Mouse (Mus musculus) cerebellum, postnatal 4 days (tissue): ENCODE data around the gene Rnf214.

ENCODE experiments used
- DNase-seq, 2 experiments: peaks; one replicate each; pipeline ENCODE4 v3.0.0; 2022; ENCODE audit warnings: low spot score in 2 of 2, mixed read lengths in 1 of 2

Gene Rnf214

DNA sequence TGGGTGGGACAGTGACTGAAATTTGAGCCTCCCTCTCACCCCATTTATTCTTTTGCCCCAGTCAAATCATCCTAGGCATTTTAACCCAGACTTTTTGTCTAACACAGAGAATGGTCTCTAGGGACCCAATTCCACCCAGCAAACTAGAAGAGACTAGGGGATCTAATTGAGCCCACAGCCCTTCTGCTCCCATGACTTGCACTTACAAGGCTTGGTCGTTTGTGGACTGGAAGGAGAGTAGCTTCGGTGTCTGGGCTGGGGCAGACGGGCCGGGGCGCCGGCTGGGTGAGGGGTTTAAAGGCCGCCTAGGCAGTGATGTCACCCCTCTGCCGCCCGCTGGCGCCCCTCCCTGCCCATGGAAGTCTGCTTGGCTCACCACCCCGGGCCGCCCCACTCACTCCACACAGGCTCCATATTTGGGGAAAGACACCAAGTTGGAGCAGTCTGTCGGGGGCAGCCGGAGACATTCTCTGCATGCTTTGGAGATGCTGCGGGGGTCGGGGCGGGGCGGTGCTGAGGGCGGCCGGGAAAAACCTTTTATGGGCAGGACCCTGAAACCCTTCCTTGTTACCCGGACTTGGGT lies 29.0 kb upstream of the Rnf214 start, which contains the start of gene Tagln:
Gene Tagln, minus strand, starts transcription at position 431 of the 583 bp plus-strand sequence.
- DNase-seq: no peak

DNA sequence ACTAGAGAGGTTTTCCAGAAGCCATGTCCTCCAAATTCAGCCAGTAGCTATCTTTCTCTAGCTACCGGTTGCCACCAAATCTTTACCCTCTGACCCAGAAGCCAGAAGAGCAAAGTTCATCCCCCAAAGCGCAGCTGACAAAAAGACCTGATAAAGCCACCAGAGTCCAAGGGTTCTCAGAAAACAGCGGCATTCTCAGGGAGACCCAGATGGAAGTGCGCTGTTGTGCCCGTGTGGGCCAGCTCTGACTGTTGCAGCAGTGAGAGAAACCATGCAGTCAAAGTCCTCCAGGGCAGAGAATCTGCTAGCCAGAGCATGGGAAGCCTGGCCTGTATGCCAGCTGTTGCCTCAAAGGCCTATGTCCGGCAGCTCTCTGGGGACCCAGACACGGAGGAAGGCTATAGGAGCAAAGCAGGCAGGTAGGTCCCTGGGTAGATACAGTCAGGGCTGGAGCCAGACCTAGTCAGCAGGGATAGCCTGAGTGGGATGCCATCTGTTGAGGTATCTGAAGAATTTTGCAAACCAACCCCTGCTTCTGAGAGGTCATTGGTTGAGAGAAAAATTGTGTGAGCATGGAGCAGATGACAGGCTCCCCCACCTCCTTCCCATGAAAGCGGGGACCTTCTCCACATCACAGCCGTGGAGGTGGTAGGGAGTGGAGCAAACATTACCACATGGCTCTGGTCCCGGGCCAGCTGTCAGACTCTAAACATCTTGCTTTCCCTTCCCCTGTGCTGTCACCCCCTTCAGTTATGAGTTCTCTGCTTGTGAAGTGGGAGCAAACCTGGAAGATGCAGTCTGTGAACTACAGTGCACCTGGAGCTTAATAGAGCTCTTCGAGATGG lies 26.1 kb upstream of the Rnf214 start:
- no peak for DNase-seq

DNA sequence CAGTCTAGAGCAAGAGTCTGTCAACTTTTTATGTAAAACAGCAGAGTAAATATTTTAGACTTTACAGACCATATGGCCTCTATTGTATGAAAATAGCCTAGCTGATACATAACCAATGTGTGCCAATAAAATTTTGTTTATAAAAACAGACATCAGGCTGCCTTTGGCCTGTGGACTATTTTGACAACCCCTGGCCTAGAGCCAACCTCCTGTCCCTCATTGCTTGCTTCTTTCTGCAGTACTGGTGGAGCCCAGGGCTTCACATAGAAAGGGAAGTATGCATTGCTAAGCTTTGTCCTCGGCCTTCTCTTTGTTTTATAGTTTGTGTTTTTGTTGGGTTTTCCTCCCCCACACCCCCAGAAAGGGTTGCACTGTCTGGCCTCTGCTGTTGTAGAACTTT lies 25.2 kb upstream of the Rnf214 start:
- DNase-seq: no peak

DNA sequence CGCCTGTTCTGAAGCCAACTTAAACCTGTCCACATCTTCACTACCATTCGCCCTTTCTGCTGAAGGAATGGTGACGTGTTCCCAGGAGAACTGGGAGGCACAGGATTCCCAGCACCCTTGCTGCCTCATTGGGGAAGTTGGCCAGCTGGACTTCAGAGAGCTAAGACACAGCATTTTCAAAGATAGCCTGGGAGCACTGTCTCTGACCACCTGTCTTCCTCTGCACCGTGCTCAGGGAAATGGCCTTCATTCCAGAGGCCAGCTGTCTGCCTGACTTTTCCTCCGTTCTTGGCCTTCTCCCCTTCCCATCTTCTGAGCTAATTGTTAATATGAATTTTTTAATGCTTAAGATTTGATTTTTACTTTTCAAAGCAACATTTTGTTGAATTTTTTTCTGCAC lies 22.6 kb upstream of the Rnf214 start:
- no peak for DNase-seq

DNA sequence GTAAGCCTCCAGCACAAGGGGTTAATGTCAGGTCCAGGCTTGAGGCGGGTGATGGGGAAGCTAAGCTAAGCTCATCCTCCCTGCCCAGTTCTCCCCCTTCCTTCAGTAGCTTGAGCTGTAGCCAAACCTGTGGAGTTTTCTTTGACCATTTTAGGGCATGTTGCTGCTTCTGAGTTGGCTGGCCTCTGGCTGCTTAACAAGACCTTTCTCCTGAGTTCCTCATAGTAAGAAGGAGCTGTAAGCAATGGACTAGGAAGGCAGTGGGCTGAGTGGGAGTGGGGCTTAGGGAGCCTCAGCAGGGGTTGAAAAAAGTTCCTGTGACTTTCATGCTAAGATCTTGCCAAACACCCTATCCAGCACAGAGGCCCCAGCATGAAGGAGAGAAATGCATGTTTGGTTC lies 13.2 kb upstream of the Rnf214 start:
- DNase-seq: no peak

DNA sequence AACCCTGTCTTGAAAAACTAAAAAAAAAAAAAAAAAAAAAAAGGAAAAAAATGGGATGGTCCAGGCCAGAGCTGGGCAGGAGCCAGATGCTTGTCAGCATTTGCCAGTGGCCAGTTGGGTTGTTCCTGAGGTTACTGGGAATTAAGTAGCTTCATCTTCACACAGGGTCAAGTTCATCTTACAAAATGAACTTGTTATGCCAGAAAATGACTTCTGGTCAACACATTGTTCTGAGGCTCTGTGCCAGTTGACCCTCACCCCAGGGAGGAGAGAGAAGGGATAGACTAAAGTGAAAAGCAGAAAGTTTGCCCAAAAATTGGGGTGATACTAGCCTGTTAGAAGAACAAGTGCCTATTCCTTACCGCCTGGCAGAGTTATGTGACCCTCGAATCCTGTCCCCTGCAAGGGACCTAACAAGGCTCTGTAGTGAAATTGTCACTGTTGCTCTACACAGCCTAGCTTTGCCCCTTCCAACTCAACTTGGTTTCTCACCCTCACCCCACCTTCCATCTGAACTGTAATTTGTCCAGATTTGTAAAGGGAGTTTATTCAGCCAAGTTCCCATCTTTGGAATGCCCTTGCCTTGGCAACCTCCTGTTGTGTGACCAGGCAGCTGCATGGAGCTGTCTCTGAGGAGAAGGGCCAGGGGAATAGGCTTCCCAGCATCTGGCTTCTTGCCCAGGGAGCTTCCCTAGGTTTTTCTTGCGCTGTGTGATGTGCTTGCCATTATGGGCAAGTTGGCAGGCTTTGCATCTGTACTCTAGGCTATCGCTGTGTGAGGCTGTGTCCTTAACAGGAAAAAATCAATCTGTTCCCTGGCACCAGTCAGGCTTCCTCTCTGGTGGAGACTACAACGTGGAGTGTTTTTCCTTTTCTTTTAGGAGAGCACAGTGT lies 10.6 kb upstream of the Rnf214 start:
- DNase-seq: peak in 1 of 2 experiments; percentile 77

DNA sequence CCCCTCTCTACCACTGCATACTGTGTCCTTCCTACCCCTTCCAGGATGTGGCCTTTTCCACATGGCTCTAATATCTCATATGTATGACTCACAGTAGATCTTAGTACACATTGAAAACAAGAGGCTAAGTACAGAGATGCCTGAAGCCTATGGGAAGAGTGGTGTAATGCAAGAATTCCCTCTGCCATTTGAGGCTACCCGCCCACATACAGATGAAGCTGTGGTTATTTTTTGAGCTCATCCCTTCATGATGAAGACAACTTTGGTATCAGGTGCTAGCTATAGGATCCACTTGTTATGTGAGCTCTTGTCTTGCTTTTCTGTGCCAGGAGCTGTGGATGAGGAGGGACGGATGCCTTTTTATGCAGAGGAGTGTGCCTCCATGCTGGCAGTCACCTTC lies 8.9 kb upstream of the Rnf214 start:
- DNase-seq: no peak

DNA sequence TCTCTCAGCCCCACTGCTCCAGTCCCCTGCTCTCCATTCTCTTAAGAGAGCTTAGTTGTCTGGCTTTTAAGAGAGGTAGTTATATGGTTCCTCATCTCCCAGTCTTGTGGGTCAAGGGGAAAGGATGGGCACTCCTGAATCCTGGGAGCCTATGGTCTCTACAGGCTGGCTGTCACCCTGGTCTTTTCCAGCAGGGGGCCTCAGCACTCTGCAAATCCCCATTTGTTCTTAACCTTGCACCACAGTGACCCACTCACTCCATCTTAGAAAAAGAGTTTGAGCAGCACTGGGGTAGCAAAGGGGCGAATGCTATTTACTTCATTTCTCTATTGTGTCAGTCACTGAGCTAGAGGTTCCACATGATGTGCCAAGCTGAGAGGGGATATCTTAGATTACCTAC lies 5.0 kb upstream of the Rnf214 start:
- DNase-seq: peak in 1 of 2 experiments; percentile 48

DNA sequence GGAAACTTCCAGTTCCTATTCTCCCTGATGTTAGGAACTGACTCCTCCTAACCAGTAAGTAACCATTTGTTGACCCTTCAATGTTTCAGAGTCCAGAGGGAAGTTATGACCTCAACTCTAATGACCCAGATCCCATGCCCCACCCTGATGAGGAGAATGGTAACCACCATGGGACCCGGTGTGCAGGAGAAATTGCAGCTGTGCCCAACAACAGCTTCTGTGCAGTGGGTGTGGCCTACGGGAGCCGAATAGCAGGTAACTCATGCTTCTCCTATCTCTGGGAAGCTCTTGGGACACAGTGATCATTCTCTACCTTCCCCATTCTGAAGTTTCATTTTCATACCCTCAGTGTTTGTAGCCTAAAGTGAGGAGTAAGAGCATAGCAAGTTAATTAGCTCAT lies 4.3 kb upstream of the Rnf214 start:
- no peak for DNase-seq

DNA sequence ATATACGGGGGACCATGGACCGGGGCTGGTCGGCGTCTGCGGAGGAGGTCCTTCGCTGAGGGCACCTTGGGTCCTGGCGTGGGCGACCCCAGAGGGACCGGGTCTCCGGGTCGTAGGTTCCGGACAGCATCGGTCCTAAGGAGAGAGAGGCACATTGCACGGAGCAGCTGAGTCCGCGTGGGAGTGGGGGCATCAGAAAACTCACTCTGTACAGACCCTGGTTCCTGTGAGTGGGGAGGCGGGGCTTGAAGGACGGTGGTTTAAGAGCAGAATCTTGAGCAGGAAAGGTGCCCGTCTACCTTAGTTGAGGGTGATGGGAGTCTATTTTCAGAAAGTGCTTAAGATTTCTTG lies 342 bp upstream of the Rnf214 start:
- DNase-seq: no peak

DNA sequence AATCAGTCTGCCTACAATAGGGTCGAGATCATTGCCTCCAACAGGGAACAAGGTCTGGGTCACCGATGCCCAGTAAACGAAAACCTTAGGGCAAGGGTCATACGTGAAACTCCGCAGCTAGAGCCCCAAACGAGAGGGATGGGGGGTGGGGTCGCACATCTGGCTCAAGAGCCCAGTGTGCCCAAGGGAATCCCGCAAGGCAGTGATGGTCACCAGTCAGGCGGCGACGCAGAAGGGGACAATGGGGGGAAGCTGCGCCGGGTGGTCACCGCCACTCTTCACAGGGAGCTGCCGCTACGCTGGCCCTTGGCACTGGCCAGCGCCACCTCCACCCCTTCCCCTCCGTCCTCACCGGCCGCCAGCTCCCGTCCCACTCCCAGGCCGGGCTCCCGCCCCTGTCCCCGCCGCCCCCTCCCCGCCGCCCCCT lies 887 bp downstream of the Rnf214 start:
- peak; percentile 27 to 43 for DNase-seq

DNA sequence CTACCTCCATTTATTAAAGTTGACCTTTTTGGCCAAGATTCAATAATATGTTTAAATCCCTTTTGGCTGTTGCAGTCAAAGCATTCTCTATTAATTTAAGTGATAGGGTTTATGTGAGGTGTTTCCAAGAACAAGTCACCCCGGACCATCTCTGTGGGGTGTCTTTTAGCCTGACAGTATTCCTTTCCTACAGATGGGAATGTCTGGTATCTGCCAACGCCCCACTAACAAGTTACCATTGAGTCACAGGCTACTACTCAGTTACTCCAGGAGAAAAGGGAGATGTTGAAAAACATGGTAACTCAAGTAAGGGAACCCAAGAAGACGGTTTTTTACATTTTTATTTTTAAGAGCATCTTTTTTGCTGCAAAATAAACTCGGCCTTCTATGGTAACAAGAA lies 1.5 kb downstream of the Rnf214 start:
- no peak for DNase-seq

DNA sequence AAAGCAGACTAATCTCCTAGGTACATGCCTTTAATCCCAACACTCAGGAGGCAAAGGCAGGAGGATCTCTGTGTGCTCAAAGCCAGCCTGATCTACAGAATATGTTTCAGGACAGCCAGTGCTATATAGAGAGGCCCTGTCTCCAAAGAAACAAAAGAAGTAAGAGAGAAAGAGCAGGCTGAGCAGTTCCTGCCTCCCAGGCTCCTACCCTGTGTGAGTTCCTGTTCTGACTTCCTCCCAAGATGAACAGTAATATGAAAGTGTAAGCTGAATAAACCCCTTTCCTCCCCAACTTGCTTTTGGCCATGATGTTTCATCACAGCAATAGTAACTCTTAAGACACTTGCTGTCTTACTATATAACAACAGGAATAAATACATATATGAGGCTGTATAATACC lies 13.0 kb downstream of the Rnf214 start:
- no peak for DNase-seq

DNA sequence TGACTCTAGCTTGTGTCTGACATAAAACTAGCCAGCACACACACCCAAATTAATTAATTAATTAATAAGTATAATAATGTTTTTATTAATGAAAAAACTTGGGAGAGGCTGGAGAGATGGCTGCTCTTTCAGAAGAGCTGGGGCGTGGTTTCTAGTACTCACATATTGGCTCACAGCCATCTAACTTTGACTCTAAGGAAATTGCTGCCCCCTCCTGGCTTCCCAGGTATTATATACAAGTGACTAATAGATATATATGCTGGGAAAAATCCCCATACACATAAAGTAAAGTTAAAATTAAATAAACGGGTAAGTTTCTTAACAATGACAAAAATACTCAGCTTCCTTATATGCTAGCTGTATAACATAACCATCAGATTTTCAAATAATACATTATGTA lies 28.8 kb downstream of the Rnf214 start:
- DNase-seq: no peak

DNA sequence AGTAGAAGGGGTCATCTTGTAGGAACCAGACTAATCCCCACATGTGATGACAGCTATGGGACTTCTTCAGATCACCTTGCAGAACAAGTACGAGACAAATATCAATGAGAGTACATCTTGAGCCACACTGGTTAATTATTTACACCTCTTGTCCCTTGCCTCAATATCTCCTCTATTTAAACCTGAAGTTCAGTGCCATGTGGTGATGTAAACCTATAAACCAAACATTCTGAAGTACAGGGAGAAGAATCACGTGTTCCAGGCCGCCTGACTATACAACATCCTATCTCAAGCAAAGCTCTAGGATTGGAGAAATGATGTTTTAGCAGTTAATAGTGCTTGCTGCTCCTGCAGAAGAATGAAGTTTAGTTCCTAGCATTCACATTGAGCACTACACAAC lies 36.4 kb downstream of the Rnf214 start:
- DNase-seq: no peak

DNA sequence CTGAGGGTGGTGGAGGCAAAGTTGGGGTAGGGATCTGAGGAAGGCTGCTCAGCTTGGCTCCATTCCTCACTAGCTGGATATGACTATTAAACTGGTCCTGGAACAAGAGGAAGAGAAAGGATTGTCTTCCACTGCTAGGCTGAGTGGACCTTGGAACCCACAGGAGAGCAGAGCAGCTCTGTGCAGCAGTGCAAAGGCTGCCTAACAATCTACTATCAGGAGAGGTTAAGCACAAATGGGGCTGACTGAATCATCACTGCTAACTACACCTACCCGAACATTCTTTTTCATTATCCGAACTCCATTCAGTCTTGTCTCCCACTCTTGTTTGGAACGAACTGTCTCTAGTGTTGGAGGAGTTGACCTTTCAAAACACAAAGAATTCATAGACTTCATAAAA lies 37.5 kb downstream of the Rnf214 start:
- DNase-seq: no peak

DNA sequence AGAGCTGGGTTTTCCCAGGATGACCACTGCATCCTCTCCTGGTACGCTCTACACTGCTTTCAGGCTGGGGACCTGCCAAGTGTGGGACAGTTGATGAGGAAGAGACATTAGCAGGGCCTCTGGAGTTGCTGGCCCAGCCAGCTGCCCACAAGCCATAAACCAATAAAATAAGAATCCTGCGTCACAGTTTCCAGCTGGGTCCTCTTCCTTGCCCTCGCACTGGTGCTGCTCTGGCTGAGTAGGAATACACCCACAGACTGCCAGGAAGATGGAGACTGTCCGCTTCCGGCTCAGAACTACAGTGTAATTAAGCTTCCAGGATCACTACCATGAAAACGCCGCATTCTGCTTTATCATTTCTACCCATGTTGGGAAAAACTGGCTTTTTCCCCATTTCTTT lies 44.9 kb downstream of the Rnf214 start:
- no peak for DNase-seq

DNA sequence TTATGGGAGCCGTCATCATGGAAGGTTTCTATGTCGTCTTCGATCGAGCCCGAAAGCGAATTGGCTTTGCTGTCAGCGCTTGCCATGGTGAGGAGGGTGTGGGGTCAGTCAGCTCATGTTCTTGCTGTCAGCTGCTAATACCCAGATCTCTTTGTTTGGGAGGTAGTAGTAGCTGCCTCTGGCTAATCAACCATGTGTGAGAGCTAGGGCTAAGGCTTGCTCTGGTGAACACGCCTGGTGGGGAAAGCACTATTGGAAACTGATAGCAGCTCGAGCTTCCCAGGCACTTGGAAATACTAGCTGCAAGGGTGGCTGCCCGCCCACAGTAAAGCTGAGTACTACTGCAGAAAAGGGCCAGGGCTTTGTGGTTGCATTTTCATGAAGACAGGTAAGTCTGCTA lies 47.3 kb downstream of the Rnf214 start:
- no peak for DNase-seq

DNA sequence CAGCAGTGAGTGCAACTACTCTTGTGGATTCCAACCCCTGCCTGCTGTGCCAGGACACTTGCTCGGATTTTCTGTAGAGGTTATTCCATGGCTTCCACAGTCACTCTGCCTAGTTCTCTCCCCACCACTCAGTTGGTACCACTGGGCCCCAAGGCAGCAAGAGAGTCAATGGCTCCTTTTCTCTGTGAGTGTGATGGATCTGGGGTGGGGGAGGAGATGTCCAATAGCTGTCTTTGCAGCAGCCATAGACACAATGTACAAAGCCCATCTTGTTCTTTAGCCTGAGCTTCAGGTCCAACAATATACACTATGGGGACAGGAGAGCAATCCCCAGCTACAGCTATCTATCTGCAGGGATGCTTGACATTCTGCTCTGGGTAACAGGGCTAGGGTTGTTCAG lies 52.6 kb downstream of the Rnf214 start:
- no peak for DNase-seq

DNA sequence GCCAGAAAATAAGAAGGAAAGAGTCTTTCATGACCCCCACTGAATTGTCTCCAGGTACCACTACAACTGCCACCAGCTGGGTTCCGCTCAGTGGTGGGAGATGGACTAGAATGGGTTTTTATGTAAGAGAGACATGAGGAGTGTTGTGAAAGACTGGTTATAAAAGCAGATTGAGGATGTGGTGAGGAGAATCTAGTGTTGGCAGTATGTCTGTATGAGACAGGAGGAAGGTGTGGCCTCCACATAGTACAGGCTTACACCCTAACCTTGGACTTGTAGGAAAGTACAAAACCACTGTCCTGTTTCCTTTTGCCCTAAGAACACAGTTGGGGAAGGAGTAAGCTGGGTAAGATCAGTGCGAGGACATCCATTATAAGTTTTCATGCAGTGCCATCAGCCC lies 53.0 kb downstream of the Rnf214 start:
- DNase-seq: no peak

DNA sequence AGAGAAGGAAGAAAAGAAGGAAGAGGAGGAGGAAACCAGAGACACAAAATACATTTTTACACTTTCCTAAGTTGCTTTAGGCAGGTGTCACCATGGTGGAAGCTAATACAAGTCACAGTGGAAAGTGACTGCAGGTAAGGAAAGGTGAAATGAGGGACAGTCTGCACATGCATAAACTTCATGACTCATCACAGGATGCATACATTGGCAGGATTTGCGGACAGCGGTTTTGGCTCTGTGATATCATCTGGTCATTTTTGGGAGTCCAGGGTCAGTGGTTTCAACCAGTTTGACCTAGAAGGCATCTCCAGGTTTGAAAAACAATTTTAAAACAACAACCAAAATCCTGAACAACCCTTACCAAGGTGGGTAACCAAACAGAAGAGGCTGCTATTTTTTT lies 54.9 kb downstream of the Rnf214 start:
- DNase-seq: no peak

DNA sequence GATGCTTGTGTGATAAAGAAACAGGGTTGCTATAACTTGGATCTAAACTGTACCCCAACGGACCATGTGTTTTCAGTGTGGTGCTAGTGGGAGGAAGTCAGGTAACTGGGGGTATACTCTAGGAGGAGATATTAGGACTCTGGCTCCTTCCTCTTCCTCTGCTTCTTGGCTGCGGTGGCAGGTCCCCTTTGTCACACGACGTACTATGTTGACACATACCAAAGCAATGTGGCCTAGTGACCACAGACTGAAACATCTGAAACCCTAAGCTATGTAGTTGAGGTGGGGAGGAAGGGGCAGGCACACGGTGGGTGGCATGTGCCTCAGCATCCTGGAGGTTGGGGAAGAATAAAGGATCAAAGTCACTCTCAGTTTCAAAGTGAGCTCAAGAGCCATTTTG lies 55.4 kb downstream of the Rnf214 start:
- DNase-seq: no peak
